Mouse (Mus musculus): ENCODE measurements at regions not wholly inside any gene's neighbourhood (a gene's known extent, or its start where the extent isn't known, plus 50 kb on each side); places are given as distances from the start of the nearest gene placed in this dataset.

GRCm38 (mm10) chrX:90992008-90992407 lies 100.1 kb downstream of the Gm44 start:
- in situ Hi-C loops (cut with MboI, MseI), result loop anchor here (10.0 kb wide), 1 partner anchor 1603 kb away; the partner anchor contains the start of gene Mageb18
